Mouse (Mus musculus): Measurements from ENCODE around the gene Sdccag8. TPM values are rescaled to one million over a fixed set of nuclear protein-coding genes. Genes with fewer than 3 reads are reported as not detected.

Sdccag8 gene
- polyA plus RNA-seq, 1 experiment from 2014 or later: 15.2 TPM

DNA sequence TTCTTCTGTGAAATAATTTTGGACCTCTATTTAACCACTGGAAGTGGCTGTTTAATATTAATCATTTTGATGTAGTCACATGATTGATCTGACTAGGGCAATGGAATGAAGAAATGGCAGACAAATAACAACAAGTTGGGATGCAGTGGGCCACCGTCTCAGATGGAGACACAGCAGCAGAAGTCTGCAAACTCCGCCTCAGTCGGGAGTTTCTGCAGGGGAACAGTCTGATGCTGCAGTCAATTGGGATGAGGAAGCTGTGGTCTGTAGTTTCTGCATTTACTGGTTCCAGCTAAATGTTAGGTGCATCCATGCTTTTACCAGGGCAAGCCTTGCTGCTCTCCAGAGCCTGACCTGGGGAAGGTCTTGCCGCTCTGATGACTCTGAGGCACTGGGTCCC lies 2.3 kb downstream of the Sdccag8 start:
- Histone ChIP-seq H3K27ac (no peak overlapping the region), H3K36me3 (no peaks in the 10 kb centered on the region), H3K4me3 (no peak overlapping the region), H3K4me1 (peaks cover 13% of the 10 kb centered on the region; the same call in 1 of the 2 replicates), H3K9me3 (no peaks in the 10 kb centered on the region), H3K4me2 (no peak overlapping the region), H3K9ac (no peak overlapping the region), H3K27me3 (no peaks in the 10 kb centered on the region)
- ATAC-seq (ENCODE audit: insufficient number of reproducible peaks, low FRiP score, low TSS enrichment, low read depth): no peak
- WGBS: 84% methylated on average over 4 of the region's 4 CpGs

DNA sequence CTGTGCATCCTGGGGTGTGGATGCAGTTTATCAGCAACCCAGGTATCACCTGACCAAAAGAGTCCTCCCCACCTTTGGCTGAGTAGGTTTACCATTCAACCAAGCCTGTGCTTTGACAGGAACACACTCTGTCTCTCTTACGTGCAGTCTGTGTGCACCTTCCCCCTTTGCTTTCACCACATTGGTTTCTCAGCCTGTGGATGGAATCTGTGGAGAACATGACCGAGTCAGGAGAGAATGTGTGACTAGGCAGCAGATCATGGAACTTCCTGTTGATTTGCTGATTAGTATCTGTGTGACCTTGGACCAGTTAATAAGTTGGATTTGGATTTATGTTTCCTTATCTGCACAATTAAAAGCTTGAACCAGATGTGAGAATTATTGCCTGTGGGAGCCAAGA lies 3.7 kb downstream of the Sdccag8 start:
- no peak overlapping the region for H3K9ac ChIP-seq
- ATAC-seq (ENCODE audit: insufficient number of reproducible peaks, low FRiP score, low TSS enrichment, low read depth): no peak

GRCm38 (mm10) chr1:176818763-176819162 lies 4.3 kb downstream of the Sdccag8 start:
- Histone ChIP-seq H3K27ac (no peak overlapping the region), H3K9me3 (no peaks in the 10 kb centered on the region), H3K4me1 (peaks cover 5% of the 10 kb centered on the region; the same call in 1 of the 2 replicates), H3K36me3 (no peaks in the 10 kb centered on the region), H3K27me3 (no peaks in the 10 kb centered on the region), H3K4me2 (no peak overlapping the region), H3K9ac (no peak overlapping the region), H3K4me3 (no peak overlapping the region)
- no peak for ATAC-seq (ENCODE audit: insufficient number of reproducible peaks, low FRiP score, low TSS enrichment, low read depth)
- 59% methylated on average over 6 of the region's 6 CpGs for WGBS

More for the DNA sequence above, 3.7 kb downstream of the Sdccag8 start:
- WGBS: 74% methylated on average over 2 of the region's 2 CpGs
- H3K4me3 ChIP-seq: no peak overlapping the region
- no peak overlapping the region for H3K27ac ChIP-seq
- H3K27me3 ChIP-seq: no peaks in the 10 kb centered on the region
- H3K9me3 ChIP-seq: no peaks in the 10 kb centered on the region
- H3K4me1 ChIP-seq: peaks cover 5% of the 10 kb centered on the region; the same call in 1 of the 2 replicates
- no peaks in the 10 kb centered on the region for H3K36me3 ChIP-seq
- no peak overlapping the region for H3K4me2 ChIP-seq

- H3K9ac ChIP-seq: no peak overlapping the region
- WGBS: 44% methylated on average over 1 of the region's 1 CpGs
- no peak overlapping the region for H3K4me2 ChIP-seq
- H3K4me1 ChIP-seq: peaks cover 5% of the 10 kb centered on the region; the same call in 1 of the 2 replicates
- no peak overlapping the region for H3K4me3 ChIP-seq
- no peak for ATAC-seq (ENCODE audit: insufficient number of reproducible peaks, low FRiP score, low TSS enrichment, low read depth)
- no peaks in the 10 kb centered on the region for H3K36me3 ChIP-seq
- no peaks in the 10 kb centered on the region for H3K27me3 ChIP-seq
- H3K27ac ChIP-seq: no peak overlapping the region
- no peaks in the 10 kb centered on the region for H3K9me3 ChIP-seq
Observed at GRCm38 (mm10) chr1:176821929-176822328, 7.5 kb downstream of the Sdccag8 start.

DNA sequence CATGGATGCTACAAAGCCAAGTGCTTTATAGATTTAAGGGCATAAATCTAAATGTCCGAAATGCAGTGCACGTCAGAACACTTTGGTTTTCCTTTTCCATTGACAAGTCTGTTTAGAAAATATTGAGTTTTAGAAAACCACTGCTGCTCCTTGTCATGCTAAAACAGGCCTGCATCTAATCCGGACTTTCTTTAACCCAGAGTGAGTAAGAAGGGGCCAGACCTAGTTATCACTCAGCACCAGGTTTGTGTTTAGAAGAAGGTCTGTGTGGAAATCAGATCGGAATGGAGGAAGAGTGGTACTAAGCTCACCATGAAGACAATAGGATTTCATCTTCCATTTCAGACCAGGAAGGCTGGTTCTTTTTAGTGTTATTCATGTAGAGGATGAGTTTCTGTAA lies 8.5 kb downstream of the Sdccag8 start:
- Histone ChIP-seq H3K27ac (no peak overlapping the region), H3K36me3 (no peaks in the 10 kb centered on the region)
- WGBS: 78% methylated on average over 4 of the region's 4 CpGs

GRCm38 (mm10) chr1:176823889-176824288 lies 9.4 kb downstream of the Sdccag8 start:
- Histone ChIP-seq H3K36me3 (no peaks in the 10 kb centered on the region), H3K27ac (no peak overlapping the region), H3K27me3 (no peaks in the 10 kb centered on the region), H3K4me2 (no peak overlapping the region), H3K4me1 (peaks cover 6% of the 10 kb centered on the region; the same call in 1 of the 2 replicates), H3K9me3 (no peaks in the 10 kb centered on the region), H3K4me3 (no peak overlapping the region), H3K9ac (no peak overlapping the region)
- ATAC-seq (ENCODE audit: insufficient number of reproducible peaks, low FRiP score, low TSS enrichment, low read depth): no peak
- 84% methylated on average over 8 of the region's 8 CpGs for WGBS

More for the DNA sequence above, 8.5 kb downstream of the Sdccag8 start:
- H3K9me3 ChIP-seq: no peaks in the 10 kb centered on the region
- H3K27me3 ChIP-seq: no peaks in the 10 kb centered on the region
- no peak overlapping the region for H3K9ac ChIP-seq
- no peak for ATAC-seq (ENCODE audit: insufficient number of reproducible peaks, low FRiP score, low TSS enrichment, low read depth)
- no peak overlapping the region for H3K4me2 ChIP-seq
- H3K4me1 ChIP-seq: peaks cover 9% of the 10 kb centered on the region; the same call in 1 of the 2 replicates
- no peak overlapping the region for H3K4me3 ChIP-seq

DNA sequence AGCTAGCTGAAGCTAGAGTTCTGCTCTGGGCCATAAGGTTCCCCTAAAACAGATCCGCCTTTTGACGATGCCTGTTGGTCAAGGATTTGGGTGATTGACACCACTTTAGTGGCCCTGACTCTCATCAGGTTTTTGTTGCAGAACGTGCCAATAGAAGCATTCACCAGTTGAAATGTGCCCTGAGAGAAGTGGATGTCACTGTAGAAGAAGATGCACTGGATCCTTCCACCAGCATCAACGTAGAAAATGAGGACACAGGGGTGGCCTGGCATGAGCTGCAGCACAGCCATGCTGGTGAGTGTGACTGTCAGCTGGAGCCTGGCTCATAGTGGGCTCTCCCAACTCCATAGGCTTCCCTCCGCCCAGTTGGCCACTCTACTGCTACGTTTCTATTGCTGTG lies 10.2 kb downstream of the Sdccag8 start:
- H3K4me1 ChIP-seq: peaks cover 6% of the 10 kb centered on the region; the same call in 1 of the 2 replicates
- H3K9me3 ChIP-seq: no peaks in the 10 kb centered on the region
- H3K27ac ChIP-seq: no peak overlapping the region
- no peak overlapping the region for H3K4me2 ChIP-seq
- no peak overlapping the region for H3K9ac ChIP-seq
- ATAC-seq (ENCODE audit: insufficient number of reproducible peaks, low FRiP score, low TSS enrichment, low read depth): no peak
- H3K27me3 ChIP-seq: no peaks in the 10 kb centered on the region
- H3K4me3 ChIP-seq: no peak overlapping the region
- no peaks in the 10 kb centered on the region for H3K36me3 ChIP-seq
- 83% methylated on average over 6 of the region's 6 CpGs for WGBS

DNA sequence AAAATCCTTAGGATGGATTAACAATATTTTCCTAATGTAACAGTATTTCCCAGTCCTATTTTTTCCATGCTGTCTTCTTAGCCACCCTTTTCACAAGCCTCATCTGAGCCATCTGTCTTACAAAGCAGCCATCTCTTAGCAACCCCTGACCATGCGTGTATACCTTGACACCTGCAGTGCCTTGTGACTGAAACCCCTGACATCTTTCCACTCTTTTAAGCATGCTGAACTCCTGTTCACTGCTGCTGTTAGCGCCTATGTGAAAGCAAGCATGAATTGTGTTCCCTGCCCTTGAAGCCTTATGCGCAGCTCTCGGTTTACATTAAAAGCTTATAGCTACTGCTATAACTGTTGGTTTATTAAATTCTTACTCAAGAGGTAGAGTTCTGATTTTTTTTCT lies 10.6 kb downstream of the Sdccag8 start:
- no peak for ATAC-seq (ENCODE audit: insufficient number of reproducible peaks, low FRiP score, low TSS enrichment, low read depth)
- 90% methylated on average over 4 of the region's 4 CpGs for WGBS

GRCm38 (mm10) chr1:176826186-176826585 lies 11.7 kb downstream of the Sdccag8 start:
- 86% methylated on average over 11 of the region's 11 CpGs for WGBS
- ATAC-seq (ENCODE audit: insufficient number of reproducible peaks, low FRiP score, low TSS enrichment, low read depth): no peak
- Histone ChIP-seq H3K9me3 (no peaks in the 10 kb centered on the region), H3K4me2 (no peak overlapping the region), H3K9ac (no peak overlapping the region), H3K36me3 (no peaks in the 10 kb centered on the region), H3K27ac (no peak overlapping the region), H3K4me3 (no peak overlapping the region), H3K27me3 (no peaks in the 10 kb centered on the region), H3K4me1 (peaks cover 6% of the 10 kb centered on the region; the same call in 1 of the 2 replicates)

More for the DNA sequence above, 10.6 kb downstream of the Sdccag8 start:
- Histone ChIP-seq H3K27me3 (no peaks in the 10 kb centered on the region), H3K4me3 (no peak overlapping the region), H3K27ac (no peak overlapping the region), H3K4me2 (no peak overlapping the region), H3K4me1 (peaks cover 6% of the 10 kb centered on the region; the same call in 1 of the 2 replicates), H3K36me3 (no peaks in the 10 kb centered on the region), H3K9ac (no peak overlapping the region), H3K9me3 (no peaks in the 10 kb centered on the region)

GRCm38 (mm10) chr1:176826931-176827330 lies 12.5 kb downstream of the Sdccag8 start:
- Histone ChIP-seq H3K9me3 (no peaks in the 10 kb centered on the region), H3K4me1 (peaks cover 6% of the 10 kb centered on the region; the same call in 1 of the 2 replicates), H3K9ac (no peak overlapping the region), H3K36me3 (peaks cover 4% of the 10 kb centered on the region; the same call in 1 of the 2 replicates), H3K4me3 (no peak overlapping the region), H3K27ac (peak overlapping the region; percentile 61; the same call in 1 of the 2 replicates), H3K4me2 (no peak overlapping the region), H3K27me3 (no peaks in the 10 kb centered on the region)
- 81% methylated on average over 4 of the region's 4 CpGs for WGBS
- no peak for ATAC-seq (ENCODE audit: insufficient number of reproducible peaks, low FRiP score, low TSS enrichment, low read depth)

DNA sequence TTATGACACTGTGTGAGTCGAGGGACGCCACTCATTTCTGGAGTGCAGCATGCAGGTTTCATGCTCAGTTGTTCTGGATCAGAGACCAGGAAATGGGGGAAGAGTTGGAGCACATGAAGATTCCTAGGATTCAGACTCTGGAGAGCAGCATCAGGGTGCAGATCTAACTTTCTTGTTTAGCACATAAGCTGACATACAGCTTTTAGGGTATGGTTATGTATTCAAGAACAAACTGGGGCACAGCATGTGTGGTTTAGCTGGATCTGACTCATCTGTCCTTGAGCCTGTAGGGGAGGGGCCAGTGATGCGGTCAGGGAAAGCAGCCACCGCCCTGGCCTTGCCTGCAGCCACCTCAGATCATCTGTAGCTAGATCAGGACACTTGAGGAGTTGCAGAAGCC lies 12.9 kb downstream of the Sdccag8 start:
- ATAC-seq (ENCODE audit: insufficient number of reproducible peaks, low FRiP score, low TSS enrichment, low read depth): no peak

DNA sequence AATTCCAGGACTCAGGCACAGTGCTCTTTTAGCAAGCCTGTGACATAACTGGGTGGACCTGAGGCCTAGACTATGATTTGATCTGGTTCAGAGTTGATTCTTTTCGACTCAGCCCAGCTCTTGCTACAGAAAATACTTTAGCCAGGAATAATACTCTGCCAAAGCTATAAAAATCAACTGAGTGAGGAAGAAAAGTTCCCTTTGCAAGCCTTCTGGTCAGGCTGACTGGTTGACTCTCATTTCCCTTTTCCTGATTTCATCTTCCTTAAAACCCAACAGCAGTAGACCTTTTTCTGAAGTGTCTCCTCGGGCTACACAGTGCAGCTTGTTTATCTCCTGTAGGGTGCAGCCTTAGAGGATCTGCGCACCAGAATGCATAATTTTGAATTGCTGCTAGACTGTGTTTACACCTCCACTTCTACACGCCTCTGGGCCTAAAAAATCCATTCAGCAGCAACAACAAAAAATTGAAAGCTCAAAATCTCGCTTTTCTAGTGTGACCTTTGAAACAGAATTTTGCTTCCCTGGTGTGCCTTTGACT lies 13.6 kb downstream of the Sdccag8 start:
- Histone ChIP-seq H3K36me3 (peaks cover 4% of the 10 kb centered on the region; the same call in 1 of the 2 replicates), H3K27ac (peak overlapping the region; percentile 43; the same call in 1 of the 2 replicates), H3K9ac (no peak overlapping the region), H3K27me3 (no peaks in the 10 kb centered on the region), H3K4me2 (no peak overlapping the region), H3K9me3 (no peaks in the 10 kb centered on the region), H3K4me3 (no peak overlapping the region), H3K4me1 (peaks cover 6% of the 10 kb centered on the region; the same call in 1 of the 2 replicates)
- ATAC-seq (ENCODE audit: insufficient number of reproducible peaks, low FRiP score, low TSS enrichment, low read depth): no peak
- WGBS: 68% methylated on average over 5 of the region's 5 CpGs

More for the DNA sequence above, 12.9 kb downstream of the Sdccag8 start:
- no peaks in the 10 kb centered on the region for H3K9me3 ChIP-seq
- peaks cover 6% of the 10 kb centered on the region; the same call in 1 of the 2 replicates for H3K4me1 ChIP-seq
- no peaks in the 10 kb centered on the region for H3K27me3 ChIP-seq
- peaks cover 4% of the 10 kb centered on the region; the same call in 1 of the 2 replicates for H3K36me3 ChIP-seq
- H3K4me2 ChIP-seq: no peak overlapping the region
- 69% methylated on average over 4 of the region's 4 CpGs for WGBS
- no peak overlapping the region for H3K4me3 ChIP-seq
- peak overlapping the region; percentile 61 for H3K27ac ChIP-seq
- H3K9ac ChIP-seq: no peak overlapping the region

Data from limb, embryonic 15.5 days (tissue).